Mouse (Mus musculus) activated CD4-positive, CD25-positive, alpha-beta regulatory T cell (primary cell): ENCODE data around the gene Fhl1. TPM values are rescaled to one million over a fixed set of nuclear protein-coding genes. Genes with fewer than 3 reads are reported as not detected.

Source experiments
- polyA plus RNA-seq, 2 experiments: library from polyadenylated mRNA; unstranded; fragments of 100-300 nt; shearing (Covaris generic); gene quantifications; one replicate each; pipeline ENCODE4 v1.2.1; 2017

The Fhl1 gene
- under 1 TPM in 1 of 2 experiments, not detected in 1; 0.10 TPM for polyA plus RNA-seq

GRCm38 (mm10) chrX:56731306-56732201 lies at the start of gene Fhl1:
Fhl1 (plus strand) TSS chrX:56731787.

GRCm38 (mm10) chrX:56821765-56822603 lies 90.4 kb downstream of the Fhl1 start, which contains the start of gene Map7d3:
Map7d3 (minus strand) TSS chrX:56822326.

Other genes with a start within 250 kb of the Fhl1 start
- gene Gm10477, start 207.0 kb upstream of the Fhl1 start, polyA plus RNA-seq = not detected
- gene Gm648, start 182.2 kb upstream of the Fhl1 start, polyA plus RNA-seq = under 1 TPM in 1 of 2 experiments, not detected in 1; 0.22 TPM
- 1 to 10 TPM; 7.4 TPM for gene Mmgt1, start 133.7 kb upstream of the Fhl1 start, polyA plus RNA-seq
- gene Slc9a6, start 122.0 kb upstream of the Fhl1 start, polyA plus RNA-seq = 10 to 100 TPM; 15.9 to 20.0 TPM
- under 1 TPM; 0.31 to 0.32 TPM for gene Map7d3, start 90.5 kb downstream of the Fhl1 start, polyA plus RNA-seq
- gene Adgrg4, start 138.4 kb downstream of the Fhl1 start, polyA plus RNA-seq = under 1 TPM in 1 of 2 experiments, not detected in 1; 0.01 TPM